Mouse (Mus musculus) T-helper 2 cell (primary cell): ENCODE data around the gene Gm21704.
"Not testable (repeated sequence)": the region's sequence is repeated elsewhere in the genome, so short reads cannot be mapped to it uniquely, and the experiment has no call there.

Experiments
- in situ Hi-C: fragments of 300-600 bp; cut with MboI, MseI; formaldehyde crosslinking; loops from one replicate; pipeline ENCODE4 v1.15.1; 2025; ENCODE audit warnings: high pct_unique_total_duplicates

The Gm21704 gene

GRCm38 (mm10) chrY:3410067-3410466 is at the start of gene Gm21704, which contains the start of gene Gm21708:
TSS of gene Gm21704 (minus strand) at chrY:3410167.
TSS of gene Gm21708 (minus strand) at chrY:3410167.
- in situ Hi-C loops = not testable (repeated sequence)

- in situ Hi-C loops = not testable (repeated sequence)
Measured at GRCm38 (mm10) chrY:3345229-3345628, 64.7 kb downstream of the Gm21704 start, which contains the start of gene Gm21693. TSS of gene Gm21693 (minus strand) at chrY:3345329.

GRCm38 (mm10) chrY:3340661-3341060 is 69.3 kb downstream of the Gm21704 start:
- in situ Hi-C loops = not testable (repeated sequence)
